Mouse (Mus musculus) spleen, adult 2 months (tissue): Measurements from ENCODE around the gene Tspan17. TPM values are rescaled to one million over a fixed set of nuclear protein-coding genes. Genes with fewer than 3 reads are reported as not detected.

Experiments used
- DNase-seq, 2 experiments: peaks; one replicate each; pipeline versions ENCODE4 v3.0.0 to v3.0.0-alpha.2; 2012 to 2021; ENCODE audit warnings: low spot score in 2 of 2, low read depth in 1 of 2
- H3K27ac ChIP-seq: fragments of 200-500 bp; 2 replicates; pipeline ENCODE4 v1.5.1; 2012; ENCODE audit warnings: low read length, inconsistent platforms; ENCODE audit not compliant: insufficient read depth
- H3K27me3 ChIP-seq: fragments of 200-500 bp; 2 replicates; pipeline ENCODE4 v1.6.1; 2012; ENCODE audit warnings: mild to moderate bottlenecking, moderate library complexity, low read length, inconsistent platforms; ENCODE audit not compliant: control insufficient read depth, insufficient read depth
- H3K36me3 ChIP-seq: fragments of 200-500 bp; 2 replicates; pipeline ENCODE4 v1.6.1; 2012; ENCODE audit warnings: mild to moderate bottlenecking, low read length, inconsistent platforms; ENCODE audit not compliant: control insufficient read depth, insufficient read depth
- H3K4me1 ChIP-seq: fragments of 200-500 bp; 2 replicates; pipeline ENCODE4 v1.6.1; 2011; ENCODE audit warnings: inconsistent platforms; ENCODE audit not compliant: control insufficient read depth, insufficient read depth, insufficient read length
- H3K4me3 ChIP-seq: fragments of 200-500 bp; 2 replicates; pipeline ENCODE4 v1.5.1; 2011; ENCODE audit warnings: mild to moderate bottlenecking, inconsistent platforms; ENCODE audit not compliant: insufficient read depth, insufficient read length; ENCODE audit errors: extremely low read depth
- CTCF ChIP-seq: fragments of 200-500 bp; IDR thresholded peaks from 2 replicates; pipeline ENCODE4 v1.5.1; 2011; ENCODE audit warnings: mild to moderate bottlenecking, inconsistent platforms; ENCODE audit not compliant: insufficient read depth, insufficient read length, insufficient replicate concordance; ENCODE audit errors: extremely low read depth
- POLR2A ChIP-seq: fragments of 200-500 bp; IDR thresholded peaks from 2 replicates; pipeline ENCODE4 v1.6.1; 2011; ENCODE audit warnings: low read depth, low read length, inconsistent platforms
- WGBS: fragments of 180-500 bp; shearing (Covaris S2); methylation state at CpG from one replicate; pipeline ENCODE4 v1.1.7; 2018; 5-methylcytosine and 5-hydroxymethylcytosine counted together
- polyA plus RNA-seq: library from polyadenylated mRNA; depleted of rRNA; stranded (reverse); fragments of >200 nt; gene quantifications from 2 replicates; pipeline ENCODE4 v1.2.3, GENCODE M21; 2012; rRNA removed

The Tspan17 gene
- polyA plus RNA-seq, 1 experiment, result 6.2 TPM

DNA sequence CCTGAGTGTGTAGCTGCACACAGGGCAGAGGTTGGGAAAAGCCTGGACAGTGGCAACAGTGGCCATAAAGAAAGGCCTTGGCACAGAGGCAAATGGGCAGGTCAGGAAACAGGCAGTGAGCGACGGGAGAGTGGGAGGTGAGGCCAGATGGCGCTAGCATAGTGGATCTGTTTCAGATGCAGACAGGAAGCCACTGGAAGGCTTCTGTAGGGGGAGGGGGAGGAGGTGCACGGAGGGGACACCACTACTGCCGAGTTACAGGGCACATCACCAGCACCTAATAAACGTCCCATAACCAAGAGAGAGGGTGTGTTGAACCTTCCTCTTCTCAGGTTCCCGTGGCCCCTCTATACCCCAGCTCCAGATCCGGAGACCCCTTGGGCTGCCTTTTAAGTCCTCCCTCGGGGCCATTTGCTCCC is 48.3 kb downstream of the Tspan17 start:
- Histone ChIP-seq H3K27ac (no peak overlapping the region), H3K36me3 (no peaks in the 10 kb centered on the region), H3K4me1 (no peaks in the 10 kb centered on the region), H3K4me3 (no peak overlapping the region), H3K27me3 (0 out of 2 replicates have a peak, but pooled peaks cover 2% of the 10 kb centered on the region)
- WGBS, result 9% methylated on average over 9 of the region's 9 CpGs
- DNase-seq, result no peak
- TF ChIP-seq POLR2A, result no peak
- no peak for TF ChIP-seq CTCF

GRCm38 (mm10) chr13:54838540-54838939 is 49.4 kb downstream of the Tspan17 start:
- no peak overlapping the region for H3K27ac ChIP-seq
- 43% methylated on average over 15 of the region's 15 CpGs for whole genome bisulfite sequencing
- H3K4me1 ChIP-seq, result no peaks in the 10 kb centered on the region
- 0 out of 2 replicates have a peak, but pooled peaks cover 2% of the 10 kb centered on the region for H3K27me3 ChIP-seq
- no peak for TF ChIP-seq POLR2A
- TF ChIP-seq CTCF, result no peak
- no peak for DNase-seq
- H3K4me3 ChIP-seq, result no peak overlapping the region
- no peaks in the 10 kb centered on the region for H3K36me3 ChIP-seq

DNA sequence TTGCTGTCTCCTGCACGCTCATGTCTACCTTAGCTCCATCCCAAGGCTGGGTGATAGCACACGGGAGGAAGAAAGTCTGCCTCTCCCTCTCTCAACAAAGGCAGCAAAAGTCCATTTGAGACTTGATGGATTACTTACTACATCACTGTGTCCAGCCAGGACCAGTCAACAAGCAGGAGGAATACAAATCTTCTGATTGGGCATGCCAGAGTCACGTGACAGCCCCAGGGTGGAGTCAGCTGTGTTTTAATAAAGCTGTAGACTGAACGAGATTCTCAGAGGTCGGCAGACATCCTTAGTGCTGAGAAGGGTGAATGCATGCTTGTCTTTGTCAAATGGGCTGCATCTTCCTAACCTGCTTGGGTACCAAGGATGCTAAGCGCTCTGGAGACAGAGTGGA is 50.0 kb downstream of the Tspan17 start:
- WGBS, result 73% methylated on average over 6 of the region's 6 CpGs
- Histone ChIP-seq H3K4me3 (no peak overlapping the region), H3K27ac (no peak overlapping the region), H3K27me3 (0 out of 2 replicates have a peak, but pooled peaks cover 2% of the 10 kb centered on the region), H3K4me1 (no peaks in the 10 kb centered on the region), H3K36me3 (no peaks in the 10 kb centered on the region)
- TF ChIP-seq POLR2A (no peak), CTCF (no peak)
- DNase-seq, result no peak

DNA sequence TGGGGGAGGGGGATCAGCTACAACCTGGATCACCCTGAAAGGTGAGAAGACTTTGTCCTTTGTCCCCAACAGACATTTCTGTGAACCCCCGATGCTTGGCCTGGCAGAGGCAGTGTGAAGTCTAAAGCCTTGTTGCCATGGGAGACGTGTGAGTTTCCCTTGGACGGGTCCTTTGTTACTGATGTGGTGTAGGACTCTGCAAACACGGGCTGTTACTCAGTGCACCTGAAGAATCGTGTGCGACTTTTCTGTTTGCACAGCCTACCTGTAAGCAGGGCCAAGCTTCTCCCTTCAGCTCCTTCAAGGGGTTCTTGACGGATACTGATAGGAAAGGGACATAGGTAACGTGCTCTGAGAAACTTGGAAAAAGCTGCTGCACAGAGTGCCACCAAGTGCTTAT is 55.4 kb downstream of the Tspan17 start:
- no peak for TF ChIP-seq CTCF
- no peak for TF ChIP-seq POLR2A
- no peak for DNase-seq
- H3K27me3 ChIP-seq, result no peaks in the 10 kb centered on the region
- H3K36me3 ChIP-seq, result no peaks in the 10 kb centered on the region
- WGBS, result 67% methylated on average over 8 of the region's 8 CpGs
- no peak overlapping the region for H3K4me3 ChIP-seq
- H3K4me1 ChIP-seq, result no peaks in the 10 kb centered on the region
- no peak overlapping the region for H3K27ac ChIP-seq

Other genes starting within 250 kb of the Tspan17 start
- 39.8 and 42.9 TPM in 2 replicates for gene 4833439L19Rik, start 223.9 kb upstream of the Tspan17 start, polyA plus RNA-seq
- 16.4 and 25.5 TPM in 2 replicates for gene Arl10, start 214.4 kb upstream of the Tspan17 start, polyA plus RNA-seq
- 6.7 and 7.0 TPM in 2 replicates for gene Nop16, start 199.3 kb upstream of the Tspan17 start, polyA plus RNA-seq
- gene Higd2a, start 199.2 kb upstream of the Tspan17 start, polyA plus RNA-seq, result 68.3 and 86.0 TPM in 2 replicates
- 16.9 and 19.8 TPM in 2 replicates for gene Cltb, start 178.0 kb upstream of the Tspan17 start, polyA plus RNA-seq
- gene Faf2, start 167.6 kb upstream of the Tspan17 start, polyA plus RNA-seq, result 13.3 and 14.4 TPM in 2 replicates
- 262 and 359 TPM in 2 replicates for gene Rnf44, start 95.5 kb upstream of the Tspan17 start, polyA plus RNA-seq
- gene Cdhr2, start 87.9 kb upstream of the Tspan17 start, polyA plus RNA-seq, result 0.04 and 0.11 TPM in 2 replicates
- 0.05 and 0.06 TPM in 2 replicates for gene Gprin1, start 39.5 kb upstream of the Tspan17 start, polyA plus RNA-seq
- gene Sncb, start 22.8 kb upstream of the Tspan17 start, polyA plus RNA-seq, result 0.16 and 0.22 TPM in 2 replicates
- not detected in 2 replicates for gene Eif4e1b, start 5.4 kb upstream of the Tspan17 start, polyA plus RNA-seq
- gene Unc5a, start 160.0 kb downstream of the Tspan17 start, polyA plus RNA-seq, result 3.9 and 4.1 TPM in 2 replicates
- gene Hk3, start 232.0 kb downstream of the Tspan17 start, polyA plus RNA-seq, result 14.1 and 18.1 TPM in 2 replicates